Mouse (Mus musculus): ENCODE measurements around the gene Dtd1. TPM values are rescaled to one million over a fixed set of nuclear protein-coding genes. Genes with fewer than 3 reads are reported as not detected.

Dtd1 gene
- polyA plus RNA-seq, 1 experiment: 10.5 TPM

DNA sequence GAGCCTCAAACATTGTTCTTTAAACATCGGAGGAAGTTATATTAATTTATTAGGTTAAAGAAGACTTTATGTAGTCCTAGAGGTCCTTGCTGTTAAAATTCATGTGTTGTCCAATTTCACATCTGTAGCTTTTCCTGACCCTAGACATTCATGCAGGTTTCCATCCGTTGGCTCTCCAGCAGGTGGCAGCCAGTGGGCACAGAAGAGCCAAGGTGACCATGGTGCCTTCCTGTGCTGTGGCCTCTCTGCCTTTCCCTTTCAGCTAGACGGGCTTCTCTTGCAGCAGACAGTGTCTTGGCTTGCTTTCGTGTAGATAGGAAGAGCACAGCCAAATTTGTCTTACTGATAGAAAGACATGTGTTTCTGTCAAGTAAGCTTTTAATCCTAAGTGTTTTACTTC lies 39.0 kb downstream of the Dtd1 start:
- H3K36me3 ChIP-seq (ENCODE audit: control insufficient read depth, insufficient read depth): no peaks in the 10 kb centered on the region
- H3K4me2 ChIP-seq (ENCODE audit: low read depth): no peak overlapping the region
- no peak overlapping the region for H3K4me3 ChIP-seq
- no peak for TF ChIP-seq TCF12 (IDR thresholded peaks at IDR 0.05; ENCODE audit: insufficient read depth, poor library complexity, severe bottlenecking)
- no peak for TF ChIP-seq MYOD1 (IDR thresholded peaks at IDR 0.05; ENCODE audit: control insufficient read depth in 1 of 3, insufficient read length in 2 of 3, low read depth in 2 of 3)
- TF ChIP-seq TCF3 (IDR thresholded peaks at IDR 0.05; ENCODE audit: insufficient read length, low read depth): no peak
- TF ChIP-seq REST (IDR thresholded peaks at IDR 0.05; ENCODE audit: insufficient read depth, insufficient read length): no peak
- no peak for TF ChIP-seq POLR2AphosphoS2 (IDR thresholded peaks at IDR 0.05; ENCODE audit: insufficient read length, low read depth)
- no peak for TF ChIP-seq SRF (IDR thresholded peaks at IDR 0.05; ENCODE audit: control insufficient read depth, insufficient read length, low read depth)
- TF ChIP-seq POLR2A (IDR thresholded peaks at IDR 0.05; ENCODE audit: insufficient read length, low read depth): no peak
- TF ChIP-seq CEBPB (IDR thresholded peaks at IDR 0.05; ENCODE audit: insufficient read depth, poor library complexity, severe bottlenecking): no peak
- no peaks in the 10 kb centered on the region for H3K27me3 ChIP-seq (ENCODE audit: control insufficient read depth, insufficient read depth, insufficient read length)
- H3ac ChIP-seq (ENCODE audit: control insufficient read depth, insufficient read length): no peak overlapping the region
- no peaks in the 10 kb centered on the region for H3K79me2 ChIP-seq (ENCODE audit: control insufficient read depth, insufficient read depth)

DNA sequence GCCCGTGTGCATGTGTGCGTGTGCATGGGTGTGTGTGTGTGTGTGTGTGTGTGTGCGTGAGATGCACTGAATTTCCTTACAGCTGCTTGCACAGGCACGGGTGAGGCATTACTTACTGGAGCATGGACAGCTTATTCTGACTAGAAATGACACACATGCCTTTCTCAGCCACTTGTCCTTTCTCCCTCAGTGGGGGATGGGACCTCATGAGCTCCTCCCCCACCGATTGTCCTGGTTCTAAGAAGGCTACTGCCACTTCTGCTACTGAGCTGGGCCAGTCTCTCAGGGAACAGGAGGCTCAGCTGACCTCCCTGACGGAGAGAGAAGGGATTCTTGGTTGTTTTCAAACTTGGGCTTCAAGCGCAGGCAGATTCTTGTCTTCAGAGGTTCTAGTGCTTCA lies 40.4 kb downstream of the Dtd1 start:
- no peak overlapping the region for H3K4me2 ChIP-seq (ENCODE audit: low read depth)
- no peaks in the 10 kb centered on the region for H3K79me2 ChIP-seq (ENCODE audit: control insufficient read depth, insufficient read depth)
- H3ac ChIP-seq (ENCODE audit: control insufficient read depth, insufficient read length): no peak overlapping the region
- no peak overlapping the region for H3K4me3 ChIP-seq
- H3K36me3 ChIP-seq (ENCODE audit: control insufficient read depth, insufficient read depth): no peaks in the 10 kb centered on the region
- no peaks in the 10 kb centered on the region for H3K27me3 ChIP-seq (ENCODE audit: control insufficient read depth, insufficient read depth, insufficient read length)
- no peak for TF ChIP-seq MAX (IDR thresholded peaks at IDR 0.05; ENCODE audit: low read depth)
- no peak for TF ChIP-seq E2F4 (IDR thresholded peaks at IDR 0.05; ENCODE audit: insufficient read depth)
- no peak for TF ChIP-seq REST (IDR thresholded peaks at IDR 0.05; ENCODE audit: insufficient read depth, insufficient read length)
- no peak for TF ChIP-seq MYOD1 (IDR thresholded peaks at IDR 0.05; ENCODE audit: control insufficient read depth in 1 of 3, insufficient read length in 2 of 3, low read depth in 2 of 3)
- TF ChIP-seq POLR2A (IDR thresholded peaks at IDR 0.05; ENCODE audit: insufficient read length, low read depth): no peak
- no peak for TF ChIP-seq TCF3 (IDR thresholded peaks at IDR 0.05; ENCODE audit: insufficient read length, low read depth)
- no peak for TF ChIP-seq CEBPB (IDR thresholded peaks at IDR 0.05; ENCODE audit: insufficient read depth, poor library complexity, severe bottlenecking)
- no peak for TF ChIP-seq POLR2AphosphoS2 (IDR thresholded peaks at IDR 0.05; ENCODE audit: insufficient read length, low read depth)

DNA sequence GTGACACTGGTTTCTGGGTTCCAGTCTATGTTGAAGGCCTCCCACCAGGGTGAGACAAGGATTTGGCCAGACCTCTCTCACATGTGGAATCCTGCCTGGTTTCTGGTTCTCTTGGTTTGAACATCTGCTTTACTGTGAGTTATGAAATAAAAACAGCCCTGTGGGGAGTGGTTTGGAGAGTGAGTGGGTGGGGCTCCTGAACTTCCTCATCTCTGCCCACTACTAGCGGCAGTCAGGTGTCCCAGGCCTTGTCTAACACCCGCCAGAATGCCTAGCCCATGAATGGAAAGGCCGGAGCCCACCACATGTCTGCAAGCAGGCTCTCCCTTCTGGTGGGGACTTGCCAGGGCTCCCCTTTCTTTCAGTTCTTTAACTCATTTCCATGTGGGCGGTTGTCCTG lies 42.3 kb downstream of the Dtd1 start:
- no peak overlapping the region for H3ac ChIP-seq (ENCODE audit: control insufficient read depth, insufficient read length)
- H3K27me3 ChIP-seq (ENCODE audit: control insufficient read depth, insufficient read depth, insufficient read length): no peaks in the 10 kb centered on the region
- H3K4me2 ChIP-seq (ENCODE audit: low read depth): no peak overlapping the region
- no peaks in the 10 kb centered on the region for H3K36me3 ChIP-seq (ENCODE audit: control insufficient read depth, insufficient read depth)
- no peak overlapping the region for H3K4me3 ChIP-seq
- H3K79me2 ChIP-seq (ENCODE audit: control insufficient read depth, insufficient read depth): no peaks in the 10 kb centered on the region
- TF ChIP-seq USF1 (IDR thresholded peaks at IDR 0.05; ENCODE audit: low read depth): no peak
- TF ChIP-seq MYOG (IDR thresholded peaks at IDR 0.05; ENCODE audit: control insufficient read depth in 1 of 3, insufficient read depth in 1 of 3, insufficient read length in 2 of 3, low read depth in 2 of 3): no peak
- TF ChIP-seq MYOD1 (IDR thresholded peaks at IDR 0.05; ENCODE audit: control insufficient read depth in 1 of 3, insufficient read length in 2 of 3, low read depth in 2 of 3): no peak
- TF ChIP-seq POLR2AphosphoS2 (IDR thresholded peaks at IDR 0.05; ENCODE audit: insufficient read length, low read depth): no peak
- no peak for TF ChIP-seq SRF (IDR thresholded peaks at IDR 0.05; ENCODE audit: control insufficient read depth, insufficient read length, low read depth)
- no peak for TF ChIP-seq TCF12 (IDR thresholded peaks at IDR 0.05; ENCODE audit: insufficient read depth, poor library complexity, severe bottlenecking)
- TF ChIP-seq REST (IDR thresholded peaks at IDR 0.05; ENCODE audit: insufficient read depth, insufficient read length): no peak
- TF ChIP-seq E2F4 (IDR thresholded peaks at IDR 0.05; ENCODE audit: insufficient read depth): no peak
- no peak for TF ChIP-seq POLR2A (IDR thresholded peaks at IDR 0.05; ENCODE audit: insufficient read length, low read depth)
- TF ChIP-seq CEBPB (IDR thresholded peaks at IDR 0.05; ENCODE audit: insufficient read depth, poor library complexity, severe bottlenecking): no peak
- no peak for TF ChIP-seq TCF3 (IDR thresholded peaks at IDR 0.05; ENCODE audit: insufficient read length, low read depth)
- no peak for TF ChIP-seq MAX (IDR thresholded peaks at IDR 0.05; ENCODE audit: low read depth)

DNA sequence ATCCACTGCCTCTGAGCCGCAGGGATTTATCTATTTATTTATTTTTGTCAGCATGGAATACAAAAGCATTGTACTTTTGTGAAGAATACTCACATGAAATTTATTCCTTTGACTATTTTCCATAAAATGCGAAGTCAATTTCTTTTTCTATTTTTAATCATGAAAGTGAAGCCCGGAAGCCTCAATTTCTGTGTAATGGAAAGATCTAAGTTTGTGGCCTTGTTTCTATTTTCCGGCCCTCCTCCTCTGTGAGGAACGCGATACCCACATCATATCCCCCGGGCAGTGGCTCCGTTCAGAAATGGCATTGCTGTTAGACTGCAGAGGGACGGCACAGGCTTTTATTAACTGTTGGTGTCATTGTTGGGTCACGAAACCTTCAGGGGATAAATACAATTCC lies 46.7 kb downstream of the Dtd1 start:
- Histone ChIP-seq H3K4me3 (no peak overlapping the region), H3ac (ENCODE audit: control insufficient read depth, insufficient read length) (no peak overlapping the region), H3K79me2 (ENCODE audit: control insufficient read depth, insufficient read depth) (no peaks in the 10 kb centered on the region), H3K36me3 (ENCODE audit: control insufficient read depth, insufficient read depth) (no peaks in the 10 kb centered on the region), H3K4me2 (ENCODE audit: low read depth) (no peak overlapping the region), H3K27me3 (ENCODE audit: control insufficient read depth, insufficient read depth, insufficient read length) (no peaks in the 10 kb centered on the region)
- TF ChIP-seq MYOD1 (IDR thresholded peaks at IDR 0.05; ENCODE audit: control insufficient read depth in 1 of 3, insufficient read length in 2 of 3, low read depth in 2 of 3) (no peak), POLR2AphosphoS2 (IDR thresholded peaks at IDR 0.05; ENCODE audit: insufficient read length, low read depth) (no peak), MAX (IDR thresholded peaks at IDR 0.05; ENCODE audit: low read depth) (no peak), REST (IDR thresholded peaks at IDR 0.05; ENCODE audit: insufficient read depth, insufficient read length) (no peak), CEBPB (IDR thresholded peaks at IDR 0.05; ENCODE audit: insufficient read depth, poor library complexity, severe bottlenecking) (no peak), POLR2A (IDR thresholded peaks at IDR 0.05; ENCODE audit: insufficient read length, low read depth) (no peak)

DNA sequence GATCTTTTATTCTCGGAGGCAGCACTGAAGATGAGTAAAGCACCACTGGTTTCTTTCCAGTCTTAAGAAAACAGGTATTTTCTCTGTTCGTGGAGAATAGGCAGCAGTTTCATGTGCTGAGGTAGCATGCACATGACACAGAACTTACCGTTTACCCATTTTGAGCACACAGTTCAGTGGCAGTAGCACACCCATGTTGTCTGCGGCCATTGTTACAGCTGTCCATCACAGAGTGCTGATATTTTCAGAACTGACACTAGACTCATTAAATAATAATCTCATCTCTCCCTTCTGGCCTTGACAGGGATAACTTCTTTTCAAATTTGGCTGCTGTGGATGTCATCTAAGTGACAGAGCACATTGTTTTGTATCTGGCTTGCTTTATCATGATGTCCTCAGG lies 47.5 kb downstream of the Dtd1 start:
- no peak for TF ChIP-seq MYOG (IDR thresholded peaks at IDR 0.05; ENCODE audit: control insufficient read depth in 1 of 3, insufficient read depth in 1 of 3, insufficient read length in 2 of 3, low read depth in 2 of 3)
- TF ChIP-seq MAX (IDR thresholded peaks at IDR 0.05; ENCODE audit: low read depth): no peak
- TF ChIP-seq POLR2A (IDR thresholded peaks at IDR 0.05; ENCODE audit: insufficient read length, low read depth): no peak
- no peak for TF ChIP-seq E2F4 (IDR thresholded peaks at IDR 0.05; ENCODE audit: insufficient read depth)
- no peak for TF ChIP-seq REST (IDR thresholded peaks at IDR 0.05; ENCODE audit: insufficient read depth, insufficient read length)
- TF ChIP-seq SRF (IDR thresholded peaks at IDR 0.05; ENCODE audit: control insufficient read depth, insufficient read length, low read depth): no peak
- no peak for TF ChIP-seq USF1 (IDR thresholded peaks at IDR 0.05; ENCODE audit: low read depth)
- TF ChIP-seq TCF12 (IDR thresholded peaks at IDR 0.05; ENCODE audit: insufficient read depth, poor library complexity, severe bottlenecking): no peak
- no peak for TF ChIP-seq TCF3 (IDR thresholded peaks at IDR 0.05; ENCODE audit: insufficient read length, low read depth)
- no peak for TF ChIP-seq MYOD1 (IDR thresholded peaks at IDR 0.05; ENCODE audit: control insufficient read depth in 1 of 3, insufficient read length in 2 of 3, low read depth in 2 of 3)
- TF ChIP-seq POLR2AphosphoS2 (IDR thresholded peaks at IDR 0.05; ENCODE audit: insufficient read length, low read depth): no peak
- TF ChIP-seq CEBPB (IDR thresholded peaks at IDR 0.05; ENCODE audit: insufficient read depth, poor library complexity, severe bottlenecking): no peak
- H3K4me3 ChIP-seq: no peak overlapping the region
- H3K79me2 ChIP-seq (ENCODE audit: control insufficient read depth, insufficient read depth): no peaks in the 10 kb centered on the region
- no peaks in the 10 kb centered on the region for H3K36me3 ChIP-seq (ENCODE audit: control insufficient read depth, insufficient read depth)
- H3ac ChIP-seq (ENCODE audit: control insufficient read depth, insufficient read length): no peak overlapping the region
- H3K4me2 ChIP-seq (ENCODE audit: low read depth): no peak overlapping the region
- H3K27me3 ChIP-seq (ENCODE audit: control insufficient read depth, insufficient read depth, insufficient read length): no peaks in the 10 kb centered on the region
